ENCODE assay signal across 19 mouse cellular contexts in the genomic region with DNA sequence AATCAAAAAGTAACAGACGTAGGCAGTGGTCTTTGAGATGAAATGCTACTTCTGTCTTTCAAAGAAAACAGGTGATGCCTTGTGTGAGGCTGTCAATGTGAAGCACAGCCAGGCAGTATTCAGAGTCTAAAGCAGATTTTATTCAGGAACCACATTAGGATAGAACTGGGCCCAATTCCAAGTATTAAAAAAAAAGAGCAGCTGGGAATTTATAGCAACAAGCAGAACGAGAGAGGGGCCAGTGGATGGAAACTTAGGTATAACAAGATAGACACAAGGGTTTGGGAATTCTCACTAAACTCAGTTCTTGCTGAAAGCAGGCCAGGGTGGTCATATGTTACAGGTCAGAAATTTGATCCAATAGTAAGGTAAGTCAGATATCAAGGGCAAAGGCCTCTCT.
"Had no signal": no experiment of that assay in that cellular context is flagged by ENCODE, and none has a peak within 500 bp of the region (broad histone marks: within the 10 kb centered on the region; RNA-seq: fewer than 3 reads in every experiment).

No protein-coding gene starts in this region.

- H3K9me3 ChIP-seq: limb, embryonic 12.5 days; liver, embryonic 12.5 days; liver, embryonic 15.5 days; midbrain, embryonic 13.5 days; neural tube, embryonic 13.5 days; stomach, embryonic 15.5 days had no signal

- H3K9ac ChIP-seq: limb, embryonic 12.5 days; liver, embryonic 12.5 days; liver, embryonic 15.5 days; midbrain, embryonic 13.5 days; neural tube, embryonic 13.5 days; stomach, embryonic 15.5 days had no signal

- H3K36me3 ChIP-seq: limb, embryonic 12.5 days; liver, embryonic 12.5 days; liver, embryonic 15.5 days; midbrain, embryonic 13.5 days; neural tube, embryonic 13.5 days; stomach, embryonic 15.5 days had no signal

- ATAC-seq: liver, embryonic 12.5 days; midbrain, embryonic 13.5 days had no signal

- DNase-seq: kidney, adult 2 months; kidney, postnatal 36 days; layer of hippocampus, postnatal 36 days; liver; lung, adult 18-20 months; retina, postnatal 1 day; right cerebral cortex, postnatal 25 days; spleen, adult 18-20 months; thymus, postnatal 25 days had no signal

- H3K27ac ChIP-seq: kidney, postnatal 0 days; left cerebral cortex, adult 2 months; limb, embryonic 12.5 days; liver, embryonic 12.5 days; liver, embryonic 15.5 days; macrophage; midbrain, embryonic 13.5 days; neural tube, embryonic 13.5 days; stomach, embryonic 15.5 days had no signal

- H3K4me1 ChIP-seq: limb, embryonic 12.5 days; liver, embryonic 12.5 days; liver, embryonic 15.5 days; midbrain, embryonic 13.5 days; neural tube, embryonic 13.5 days; stomach, embryonic 15.5 days had no signal

- H3K27me3 ChIP-seq: limb, embryonic 12.5 days; liver, embryonic 12.5 days; liver, embryonic 15.5 days; midbrain, embryonic 13.5 days; neural tube, embryonic 13.5 days; stomach, embryonic 15.5 days had no signal

- H3K4me2 ChIP-seq: limb, embryonic 12.5 days; liver, embryonic 12.5 days; liver, embryonic 15.5 days; midbrain, embryonic 13.5 days; neural tube, embryonic 13.5 days; stomach, embryonic 15.5 days had no signal

- H3K4me3 ChIP-seq: left cerebral cortex, adult 2 months; limb, embryonic 12.5 days; liver, embryonic 12.5 days; liver, embryonic 15.5 days; midbrain, embryonic 13.5 days; myocyte; neural tube, embryonic 13.5 days; stomach, embryonic 15.5 days had no signal
